Mouse (Mus musculus) embryonic stem cell, embryonic (primary cell): ENCODE measurements around the gene Wwox.

Source experiments
- CTCF ChIA-PET, 4 experiments: fragments of 300-600 bp in 2 of 4; fragments of 350-600 bp in 2 of 4; sonication (Branson Sonifier 250); formaldehyde crosslinking; loops; one replicate each; lab custom pipeline; 2022; ENCODE audit warnings: inconsistent platforms in 2 of 4; lab: Charles Lee
- POLR2A ChIA-PET, 4 experiments: fragments of 300-600 bp in 2 of 4; fragments of 350-600 bp in 2 of 4; sonication (Branson Sonifier 250); formaldehyde crosslinking; loops; one replicate each; lab custom pipeline; 2022; ENCODE audit warnings: antibody characterized with exemption in 4 of 4, inconsistent platforms in 1 of 4; lab: Charles Lee

Wwox gene

DNA sequence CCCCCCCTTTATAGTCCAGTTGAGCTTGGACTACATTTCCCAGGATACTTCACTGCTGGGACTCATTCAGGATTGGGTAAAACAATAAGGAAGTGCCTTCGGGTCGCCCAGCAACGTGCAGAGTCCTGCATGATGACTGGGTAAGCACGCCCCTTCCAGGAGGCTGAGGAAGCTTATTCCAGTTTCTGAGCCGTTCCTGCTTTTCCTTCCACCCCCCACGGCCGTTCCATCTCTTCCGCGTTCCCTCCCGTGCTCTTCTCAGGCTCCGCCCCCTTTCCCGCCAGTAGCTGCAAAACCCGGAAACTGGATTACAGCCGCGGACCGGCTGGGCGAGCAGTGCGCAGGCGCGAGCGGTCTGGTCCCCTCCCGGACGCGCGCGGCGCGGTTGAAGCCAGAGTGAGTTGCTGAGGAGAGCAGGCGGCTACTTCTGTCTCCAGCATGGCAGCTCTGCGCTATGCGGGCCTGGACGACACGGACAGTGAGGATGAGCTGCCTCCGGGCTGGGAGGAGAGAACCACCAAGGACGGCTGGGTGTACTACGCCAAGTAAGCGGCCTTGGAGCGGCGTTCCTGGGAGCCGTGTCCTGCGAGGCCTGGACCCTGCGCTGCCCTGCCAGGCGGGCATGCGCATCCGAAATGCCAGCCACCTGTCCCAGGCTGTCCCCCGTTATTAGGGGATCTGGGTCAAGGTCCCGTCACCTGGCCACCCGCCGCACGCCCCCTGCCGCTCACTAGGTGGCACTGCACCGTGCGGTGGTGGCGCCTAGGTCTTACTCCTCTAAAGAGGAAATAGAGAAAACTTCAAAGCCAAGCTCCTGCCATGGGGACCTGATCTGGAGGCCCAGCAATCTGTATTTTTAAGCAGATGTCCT is at the start of gene Wwox:
Wwox (plus strand) TSS at position 322 of the 871 bp plus-strand sequence.
- ChIA-PET POLR2A (interaction anchor here (0.5 to 3.4 kb wide), 22 partner anchors 9 to 805 kb away, joined by 3 to 27 read pairs (median 4); partner anchors contain the start of gene Adamts18 (in 1 of the 4)), CTCF (interaction anchor here (0.5 to 4.8 kb wide), 70 partner anchors 8 to 1999 kb away, joined by 3 to 46 read pairs (median 4); partner anchors contain the start of genes Clec3a (in 1 of the 4) and Nudt7 (in 1 of the 4))

DNA sequence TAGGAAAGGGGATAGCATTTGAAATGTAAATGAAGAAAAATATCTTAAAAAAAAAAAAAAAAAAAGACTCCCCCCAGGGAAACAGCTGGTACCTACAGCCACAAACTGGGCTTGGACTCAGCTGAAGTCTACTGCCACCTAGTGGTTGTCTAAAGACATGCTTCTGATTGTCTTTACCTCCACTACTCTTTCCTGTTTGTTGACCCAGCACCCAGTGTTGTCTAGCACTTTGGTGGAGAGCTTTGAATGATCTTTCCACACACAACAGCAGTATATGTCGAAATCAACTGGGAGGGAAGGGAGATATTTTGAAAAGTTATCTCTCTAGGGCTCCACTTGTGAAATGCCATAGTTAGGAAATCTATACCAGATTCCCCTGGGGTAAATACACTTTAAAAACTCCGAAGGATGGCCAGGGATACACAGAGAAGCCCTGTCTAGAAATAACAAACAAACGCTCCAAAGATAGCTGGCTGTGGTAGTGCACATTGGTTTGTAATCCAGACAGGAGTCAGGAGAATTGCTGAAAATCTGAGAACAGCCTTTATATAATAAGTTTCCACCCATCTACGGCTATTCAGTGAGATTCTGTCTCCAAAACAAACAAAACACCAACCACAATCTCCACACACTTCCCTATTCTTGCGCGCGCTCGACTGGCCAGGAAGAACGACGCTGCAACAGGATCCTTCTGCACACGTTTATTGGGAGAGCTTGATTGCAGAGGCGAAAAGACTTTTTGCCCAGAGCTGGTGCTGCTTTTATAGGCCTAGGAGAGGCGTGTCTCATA is 48.8 kb upstream of the Wwox start:
- ChIA-PET POLR2A (interaction anchor here in 3 of 4 experiments (0.6 to 1.7 kb wide), 19 partner anchors 9 to 310 kb away, joined by 3 to 58 read pairs (median 4); partner anchors contain the start of gene Wwox (in 1 of the 3)), CTCF (interaction anchor here (0.6 to 1.7 kb wide), 22 partner anchors 8 to 726 kb away, joined by 3 to 52 read pairs (median 5); partner anchors contain the start of gene Wwox (in 1 of the 4))

DNA sequence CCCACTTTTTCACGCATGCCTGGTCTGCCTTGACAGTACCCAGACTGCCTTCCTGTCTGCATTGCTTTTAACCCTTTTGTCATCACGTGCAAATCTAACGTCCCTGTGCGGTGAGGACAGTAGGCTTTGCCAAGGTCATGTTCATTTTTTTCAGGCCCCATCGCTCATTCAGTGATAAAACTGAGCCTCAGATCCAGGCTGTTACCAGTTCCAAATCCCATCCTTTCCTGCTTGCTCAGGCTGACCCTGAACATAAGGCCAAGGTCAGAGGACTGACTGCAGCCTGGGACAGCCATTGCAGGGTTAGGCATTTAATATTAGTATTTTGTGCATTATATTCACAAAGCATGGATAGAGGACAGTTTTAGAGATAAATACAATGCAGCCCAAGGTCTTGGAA is 41.1 kb upstream of the Wwox start:
- ChIA-PET CTCF (interaction anchor here in 3 of 4 experiments (0.7 to 3.6 kb wide), 3 partner anchors 8 kb away, joined by 3 to 52 read pairs (median 7); no protein-coding TSS in a partner anchor), POLR2A (interaction anchor here in 3 of 4 experiments (0.6 to 3.6 kb wide), 9 partner anchors 8 to 41 kb away, joined by 4 to 58 read pairs (median 16); partner anchors contain the start of gene Wwox (in 2 of the 3))

DNA sequence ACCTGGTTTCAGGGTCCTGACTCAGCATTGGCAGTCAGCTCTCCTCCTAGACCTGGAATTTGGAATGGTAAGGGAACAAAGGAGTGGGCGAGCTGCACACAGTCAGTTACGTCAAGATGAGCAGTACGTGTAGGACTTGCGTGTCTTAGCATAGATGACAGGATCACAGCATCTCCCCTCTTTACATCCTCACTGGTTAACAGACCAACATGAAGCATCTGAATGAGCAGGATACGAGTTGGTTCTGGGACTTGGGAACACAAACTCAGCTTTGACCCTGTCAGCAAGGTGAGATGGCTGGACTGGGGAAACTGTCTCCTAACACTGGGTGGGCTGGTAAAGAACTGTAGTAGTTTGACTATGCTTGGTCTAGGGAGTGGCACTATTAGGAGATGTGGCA is 40.2 kb upstream of the Wwox start:
- ChIA-PET POLR2A (interaction anchor here (0.6 to 3.6 kb wide), 12 partner anchors 9 to 1168 kb away, joined by 3 to 58 read pairs (median 10); partner anchors contain the start of gene Wwox (in 2 of the 4)), CTCF (interaction anchor here in 2 of 4 experiments (0.5 to 3.6 kb wide), 8 partner anchors 9 to 1429 kb away, joined by 3 to 52 read pairs (median 5); partner anchors contain the start of gene Wwox (in 1 of the 2))

DNA sequence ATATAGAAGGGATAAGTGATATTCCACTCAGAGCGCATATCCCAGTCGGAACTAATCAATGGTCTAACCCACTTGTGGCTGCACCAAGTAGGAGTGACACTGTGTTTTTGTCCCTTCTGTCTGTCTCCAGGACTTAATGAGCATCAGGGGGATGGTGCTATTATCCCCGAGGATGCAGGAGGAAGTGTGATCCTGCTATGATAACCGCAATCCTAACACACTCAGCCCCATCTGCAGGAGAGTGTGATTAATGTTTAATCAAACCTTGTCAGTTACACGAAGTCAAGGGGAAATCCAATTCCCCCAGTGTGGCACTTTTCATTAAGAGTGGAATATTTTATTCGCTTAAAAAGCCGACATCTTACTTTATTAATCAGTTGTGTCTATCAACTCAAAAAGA is 37.8 kb upstream of the Wwox start:
- CTCF ChIA-PET = interaction anchor here in 1 of 4 experiments (1.4 to 3.6 kb wide), 2 partner anchors 11 to 38 kb away, joined by 4 to 52 read pairs; partner anchors contain the start of gene Wwox

DNA sequence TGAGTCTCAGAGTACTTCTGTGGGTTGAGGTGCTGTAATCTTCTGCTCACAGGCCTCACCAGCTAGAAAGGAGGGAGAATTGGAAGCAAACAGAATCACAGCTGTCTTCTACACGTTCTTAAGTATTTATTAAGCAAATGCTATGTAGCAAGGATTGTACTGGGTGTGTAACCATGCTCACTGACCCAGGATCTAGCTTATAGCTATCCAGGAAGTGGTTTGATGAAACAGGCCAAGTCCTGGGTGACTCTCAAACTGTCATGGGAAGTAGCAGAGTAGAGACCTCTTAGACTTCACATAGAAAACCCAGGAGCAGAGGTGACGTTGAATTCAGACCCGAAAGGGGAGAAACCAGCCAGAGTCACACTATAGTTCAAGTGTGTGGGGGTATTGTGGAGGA is 28.0 kb upstream of the Wwox start:
- POLR2A ChIA-PET = interaction anchor here in 2 of 4 experiments (0.6 to 1.0 kb wide), 2 partner anchors 21 to 132 kb away, joined by 3 to 6 read pairs; no protein-coding TSS in a partner anchor
- CTCF ChIA-PET = interaction anchor here in 1 of 4 experiments (1.1 kb wide), 1 partner anchor 42 kb away, joined by 3 read pairs; no protein-coding TSS in a partner anchor

More for the DNA sequence above, 37.8 kb upstream of the Wwox start:
- POLR2A ChIA-PET = interaction anchor here in 2 of 4 experiments (0.6 to 3.6 kb wide), 4 partner anchors 11 to 37 kb away, joined by 3 to 56 read pairs (median 22); partner anchors contain the start of gene Wwox (in 1 of the 2)

DNA sequence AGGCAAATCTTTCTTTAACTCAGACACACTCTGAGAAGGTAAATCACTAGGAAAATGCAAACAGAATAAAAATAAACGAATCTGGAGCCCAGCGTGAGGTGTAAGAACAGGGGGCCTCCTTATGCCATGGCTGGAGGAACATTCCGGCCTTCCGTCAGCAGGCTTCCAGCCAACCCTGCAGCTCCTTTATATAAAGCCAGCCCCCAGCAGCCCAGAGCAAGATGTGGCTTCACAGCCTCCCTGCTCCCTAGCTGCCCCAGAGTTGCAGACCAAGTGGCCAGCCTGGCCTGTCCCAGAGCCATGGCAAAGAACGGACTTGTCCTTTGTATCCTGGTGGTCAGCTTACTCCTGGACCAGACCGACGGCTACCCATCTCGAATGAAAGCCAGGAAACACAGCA is 21.7 kb upstream of the Wwox start, which contains the start of gene Clec3a:
Clec3a (plus strand) TSS at position 301 of the 400 bp plus-strand sequence.
- ChIA-PET CTCF (interaction anchor here in 2 of 4 experiments (1.3 to 1.4 kb wide), 2 partner anchors 20 to 22 kb away, joined by 3 to 4 read pairs; partner anchors contain the start of gene Wwox (in 1 of the 2)), POLR2A (no interaction called here)

DNA sequence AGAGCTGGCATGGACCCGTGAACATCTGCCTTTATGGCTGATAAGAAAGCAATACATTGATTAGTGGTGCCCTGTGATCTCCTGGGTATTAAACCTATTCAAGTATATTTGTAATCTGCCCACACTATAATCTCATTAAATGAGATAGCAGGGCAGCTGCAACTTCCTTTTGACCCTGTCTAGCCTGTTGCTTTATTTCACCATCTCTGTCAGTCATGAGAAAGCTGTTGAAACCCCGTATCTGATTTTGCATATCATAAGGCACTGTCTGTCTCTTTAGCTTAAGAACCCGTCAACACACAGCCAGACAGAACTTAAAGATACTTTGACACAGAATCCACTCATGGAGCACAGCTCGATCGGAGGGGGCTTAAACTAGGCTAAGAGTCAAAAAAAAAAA is 21.0 kb upstream of the Wwox start:
- ChIA-PET CTCF (interaction anchor here in 1 of 4 experiments (1.3 kb wide), 1 partner anchor 21 kb away, joined by 4 read pairs; the partner anchor contains the start of gene Wwox), POLR2A (no interaction called here)

DNA sequence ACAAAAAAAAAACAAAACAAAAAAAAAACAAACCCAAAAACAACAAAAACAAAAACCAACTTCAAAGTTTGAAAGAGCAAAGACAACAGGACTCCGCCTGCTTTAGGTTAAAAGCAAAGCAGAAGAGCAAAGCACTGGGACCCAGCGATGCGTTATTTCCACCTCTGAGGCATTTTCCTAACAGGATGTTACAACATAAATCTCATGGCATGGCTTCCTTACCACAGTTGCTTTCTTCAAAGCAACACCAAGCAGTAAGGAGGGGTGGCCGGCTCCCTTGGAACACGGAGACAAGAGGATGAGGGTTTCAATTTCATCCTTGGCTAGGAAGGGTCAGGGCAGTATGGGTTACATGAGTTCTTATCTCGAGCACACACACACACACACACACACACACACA is 20.6 kb upstream of the Wwox start:
- ChIA-PET POLR2A (no interaction called here), CTCF (interaction anchor here in 1 of 4 experiments (1.2 kb wide), 1 partner anchor 21 kb away, joined by 4 read pairs; no protein-coding TSS in a partner anchor)

DNA sequence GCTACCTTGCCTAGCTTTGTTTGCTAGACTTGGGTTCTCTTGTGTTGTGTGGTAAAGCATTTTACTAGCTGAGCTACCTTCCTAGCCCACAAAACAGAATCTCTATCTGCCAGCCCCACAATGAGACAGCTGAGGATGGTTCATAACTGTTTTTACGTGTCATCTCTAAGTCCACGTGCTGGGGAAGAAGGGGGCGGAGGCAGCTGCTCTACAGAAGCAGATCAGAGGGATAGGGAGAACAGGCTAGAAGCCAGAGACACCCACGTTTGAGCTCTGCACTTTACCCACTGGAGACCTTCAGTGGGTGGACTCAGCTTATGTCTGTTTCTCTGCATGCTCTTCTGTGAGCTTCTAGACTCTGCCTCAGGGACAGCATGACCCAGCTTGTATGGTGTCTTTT is 17.9 kb upstream of the Wwox start:
- ChIA-PET POLR2A (interaction anchor here in 1 of 4 experiments (1.3 kb wide), 1 partner anchor 21 kb away, joined by 3 read pairs; no protein-coding TSS in a partner anchor), CTCF (interaction anchor here in 3 of 4 experiments (0.7 to 1.3 kb wide), 3 partner anchors 16 to 17 kb away, joined by 4 to 5 read pairs (median 5); no protein-coding TSS in a partner anchor)

DNA sequence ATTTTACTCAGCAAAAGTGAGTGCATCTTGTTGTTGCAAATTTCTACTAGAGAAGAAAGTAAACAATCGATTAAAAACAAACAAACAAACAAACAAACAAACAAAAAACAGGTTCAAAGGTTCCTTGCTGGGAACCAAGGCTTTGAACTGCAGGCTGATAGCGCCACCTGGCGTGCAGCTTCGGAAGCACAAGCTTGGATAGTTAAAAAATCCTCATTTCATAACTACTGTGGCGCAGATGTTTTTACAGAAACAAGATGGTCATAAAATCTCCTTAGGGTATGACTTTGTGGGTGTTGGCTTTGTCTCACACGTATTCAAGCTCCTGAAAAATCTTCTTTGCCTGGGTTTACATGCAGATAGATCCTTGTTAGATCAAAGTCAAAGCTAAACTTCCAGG is 1.2 kb upstream of the Wwox start:
- CTCF ChIA-PET = interaction anchor here (0.6 to 4.6 kb wide), 41 partner anchors 12 to 1452 kb away, joined by 3 to 46 read pairs (median 4); no protein-coding TSS in a partner anchor
- POLR2A ChIA-PET = interaction anchor here in 3 of 4 experiments (0.5 to 3.2 kb wide), 12 partner anchors 23 to 364 kb away, joined by 3 to 26 read pairs (median 3); no protein-coding TSS in a partner anchor

DNA sequence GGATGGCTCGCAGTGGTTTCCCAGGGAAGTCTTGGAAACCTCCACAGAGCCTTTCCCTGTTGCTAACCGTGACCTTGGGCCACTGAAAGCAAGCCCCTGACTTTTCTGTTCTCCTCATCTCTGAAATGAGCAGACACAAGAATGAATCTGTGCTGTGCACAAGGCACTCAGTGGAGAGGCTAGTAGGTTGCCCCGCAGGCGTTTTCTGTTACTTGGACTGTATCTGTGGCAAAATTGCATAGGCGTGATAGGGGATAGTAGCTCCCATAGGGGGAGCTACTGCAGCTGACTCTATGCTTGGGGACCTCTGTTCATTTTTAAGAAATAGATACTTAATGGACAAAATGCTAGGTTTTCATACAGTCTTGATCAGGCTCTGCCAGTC is 742 bp downstream of the Wwox start:
- ChIA-PET CTCF (interaction anchor here (0.5 to 4.8 kb wide), 42 partner anchors 8 to 775 kb away, joined by 3 to 46 read pairs (median 4); partner anchors contain the start of genes Clec3a (in 1 of the 4) and Nudt7 (in 1 of the 4)), POLR2A (interaction anchor here in 2 of 4 experiments (1.0 to 3.4 kb wide), 6 partner anchors 10 to 50 kb away, joined by 3 to 27 read pairs (median 5); no protein-coding TSS in a partner anchor)

DNA sequence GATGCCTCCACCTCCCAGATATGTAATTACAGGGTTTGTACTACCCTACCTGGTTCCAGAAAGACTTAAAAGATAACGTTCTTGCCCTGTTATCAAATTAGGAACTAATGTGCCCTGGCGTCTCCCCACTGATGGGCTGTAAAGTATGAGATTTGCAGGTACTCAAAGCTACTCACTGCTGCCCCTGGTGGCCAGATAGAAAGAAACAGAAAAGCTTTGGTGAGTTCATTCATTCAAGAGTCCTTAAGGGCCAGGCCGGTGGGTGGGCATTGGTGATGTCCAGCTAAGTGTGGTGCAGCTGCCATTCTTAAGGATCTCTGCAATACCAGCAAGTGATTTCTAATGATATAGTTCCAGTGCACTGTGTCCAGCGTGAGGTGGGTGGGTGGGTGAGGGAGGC is 2.2 kb downstream of the Wwox start:
- POLR2A ChIA-PET = interaction anchor here in 2 of 4 experiments (0.7 to 3.4 kb wide), 2 partner anchors 9 to 60 kb away, joined by 4 to 27 read pairs; no protein-coding TSS in a partner anchor
- CTCF ChIA-PET = interaction anchor here (0.6 to 4.8 kb wide), 21 partner anchors 10 to 1268 kb away, joined by 3 to 44 read pairs (median 5); partner anchors contain the start of genes Mon1b (in 1 of the 4) and Nudt7 (in 1 of the 4)

DNA sequence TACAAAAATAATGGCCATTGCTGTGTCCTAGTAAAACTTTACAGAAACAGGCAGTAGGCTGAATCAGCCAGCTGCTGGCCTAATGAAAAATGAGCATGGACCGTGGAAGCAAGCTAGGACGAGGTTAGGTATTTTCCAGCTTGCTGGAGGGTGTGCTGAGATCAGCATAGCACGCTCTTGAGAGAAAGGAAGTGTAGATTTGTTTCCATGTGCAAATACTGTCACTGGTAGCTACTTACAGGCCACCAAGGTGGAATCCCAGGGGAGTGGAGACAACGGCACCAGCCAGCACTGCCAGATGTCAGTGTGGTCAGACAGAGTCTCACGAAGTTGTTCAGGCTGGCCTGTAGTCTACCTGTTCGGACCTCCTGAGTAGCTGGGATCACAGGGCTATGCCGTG is 7.4 kb downstream of the Wwox start:
- ChIA-PET CTCF (interaction anchor here in 1 of 4 experiments (0.6 kb wide), 1 partner anchor 520 kb away, joined by 5 read pairs; no protein-coding TSS in a partner anchor), POLR2A (no interaction called here)

DNA sequence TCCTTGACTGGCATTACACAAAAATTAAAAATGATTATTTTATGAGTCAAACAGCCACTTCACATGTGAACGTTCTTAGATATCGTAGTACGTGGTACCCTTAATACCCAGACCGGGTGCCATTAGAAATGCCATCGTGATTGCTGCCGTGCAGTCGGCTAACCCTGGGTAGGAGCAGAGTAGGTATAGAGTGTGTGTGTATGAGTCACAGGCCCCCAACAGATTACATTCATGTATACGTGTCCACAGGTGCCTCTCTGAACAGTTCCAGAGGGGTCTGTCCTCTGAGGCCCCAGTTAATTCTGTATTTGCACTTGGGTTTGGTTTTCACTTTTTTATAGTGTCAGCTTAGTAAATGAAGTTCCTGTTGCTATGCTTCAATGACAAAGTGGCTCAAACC is 12.8 kb downstream of the Wwox start:
- ChIA-PET POLR2A (interaction anchor here in 1 of 4 experiments (3.4 kb wide), 1 partner anchor 12 kb away, joined by 27 read pairs; the partner anchor contains the start of gene Wwox), CTCF (interaction anchor here (0.8 to 5.0 kb wide), 6 partner anchors 11 to 18 kb away, joined by 3 to 33 read pairs (median 3); partner anchors contain the start of gene Wwox (in 2 of the 4))

DNA sequence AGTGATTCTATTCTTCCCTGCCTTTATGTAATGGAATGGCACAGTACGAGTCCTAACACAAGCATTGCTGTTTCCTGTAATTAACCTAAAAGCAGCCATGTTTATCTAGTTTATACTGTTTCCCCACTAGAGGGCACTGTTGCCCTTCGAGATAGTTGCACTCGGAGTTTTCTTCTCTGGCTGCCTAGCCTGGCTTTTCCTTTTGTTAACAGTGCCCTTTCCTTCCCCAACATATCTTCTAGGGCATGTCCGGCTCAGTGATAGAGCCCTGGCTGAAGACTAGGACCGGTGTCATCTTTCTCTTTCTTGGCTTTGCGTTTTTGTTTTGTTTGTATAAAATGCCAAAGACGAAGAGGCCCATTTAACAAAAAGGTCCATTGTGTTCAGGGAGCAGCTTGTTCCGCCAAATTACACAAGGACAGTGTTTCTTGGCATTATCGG is 13.3 kb downstream of the Wwox start:
- CTCF ChIA-PET = interaction anchor here (0.5 to 5.0 kb wide), 8 partner anchors 9 to 1295 kb away, joined by 3 to 33 read pairs (median 3); partner anchors contain the start of gene Wwox (in 1 of the 4)
- POLR2A ChIA-PET = no interaction called here
